Mouse (Mus musculus): Measurements from ENCODE around the gene Nostrin. TPM values are rescaled to one million over a fixed set of nuclear protein-coding genes. Genes with fewer than 3 reads are reported as not detected.

The Nostrin gene
- polyA plus RNA-seq (2012; fragmentation: generic; extraction: Trizol): 0.13 TPM

DNA sequence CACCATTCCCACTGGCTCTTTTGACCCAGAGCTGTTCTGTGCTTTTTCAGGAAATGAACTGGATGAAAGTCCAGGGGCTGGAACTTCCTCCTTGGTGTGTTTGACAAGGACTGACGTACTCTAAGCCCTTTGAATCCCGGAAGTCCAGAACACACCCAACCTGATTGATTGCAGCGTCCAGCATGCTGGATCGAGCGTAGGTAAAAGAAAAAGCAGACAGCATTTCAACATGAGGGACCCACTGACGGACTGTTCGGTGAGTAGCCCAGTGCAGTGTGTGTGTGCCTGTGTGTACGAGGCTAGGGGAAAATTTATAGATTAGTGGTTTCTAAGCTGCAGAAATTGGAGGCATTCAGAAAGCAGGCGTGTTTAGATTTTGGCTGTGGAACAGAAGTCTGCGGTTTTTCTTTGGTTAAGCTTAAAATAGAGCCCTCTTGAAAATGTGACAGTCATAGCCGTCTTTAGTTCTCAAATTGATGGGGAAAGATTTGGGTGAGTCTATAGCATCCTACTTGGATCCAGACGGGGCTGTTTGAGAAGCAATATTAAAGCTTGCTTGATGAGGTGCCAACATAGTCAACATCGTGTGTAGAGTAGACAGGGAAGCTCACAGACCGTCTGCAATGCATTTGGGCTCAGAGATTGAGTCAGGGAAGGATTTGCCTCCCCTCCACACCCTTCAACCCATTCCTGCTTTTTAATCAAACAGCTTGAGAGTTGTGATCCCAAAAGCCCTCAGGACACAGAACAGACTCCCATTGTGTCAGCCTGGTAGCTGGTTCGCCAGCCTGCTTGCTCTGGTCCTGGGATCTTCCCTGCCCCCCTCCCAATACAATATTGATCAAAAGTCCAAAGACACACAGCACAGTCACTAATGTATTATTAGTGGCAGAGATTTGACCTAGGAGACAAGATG, at the start of gene Nostrin:
Gene Nostrin (plus strand): TSS at position 140 of the 916 bp plus-strand sequence.
- TF ChIP-seq SRF (IDR thresholded peaks at IDR 0.05; ENCODE audit: control insufficient read depth, insufficient read length, low read depth) (no peak), POLR2AphosphoS2 (IDR thresholded peaks at IDR 0.05; ENCODE audit: insufficient read length, low read depth) (no peak), POLR2A (IDR thresholded peaks at IDR 0.05; ENCODE audit: insufficient read length, low read depth) (no peak), CEBPB (IDR thresholded peaks at IDR 0.05; ENCODE audit: insufficient read depth, poor library complexity, severe bottlenecking) (no peak), MAX (IDR thresholded peaks at IDR 0.05; ENCODE audit: low read depth) (no peak), MYOD1 (IDR thresholded peaks at IDR 0.05; ENCODE audit: control insufficient read depth in 1 of 3, insufficient read length in 2 of 3, low read depth in 2 of 3) (no peak), USF1 (IDR thresholded peaks at IDR 0.05; ENCODE audit: low read depth) (no peak), REST (IDR thresholded peaks at IDR 0.05; ENCODE audit: insufficient read depth, insufficient read length) (no peak), E2F4 (IDR thresholded peaks at IDR 0.05; ENCODE audit: insufficient read depth) (no peak), TCF3 (IDR thresholded peaks at IDR 0.05; ENCODE audit: insufficient read length, low read depth) (no peak), MYOG (IDR thresholded peaks at IDR 0.05; ENCODE audit: control insufficient read depth in 1 of 3, insufficient read depth in 1 of 3, insufficient read length in 2 of 3, low read depth in 2 of 3) (no peak), TCF12 (IDR thresholded peaks at IDR 0.05; ENCODE audit: insufficient read depth, poor library complexity, severe bottlenecking) (no peak)
- Histone ChIP-seq H3ac (ENCODE audit: control insufficient read depth, insufficient read length) (no peak within 1 kb of the TSS), H3K27me3 (ENCODE audit: control insufficient read depth, insufficient read depth, insufficient read length) (no peaks in the 10 kb centered on the region), H3K4me2 (ENCODE audit: low read depth) (peak within 1 kb of the TSS; percentile 40), H3K4me3 (no peak within 1 kb of the TSS), H3K79me2 (ENCODE audit: control insufficient read depth, insufficient read depth) (no peaks in the 10 kb centered on the region), H3K36me3 (ENCODE audit: control insufficient read depth, insufficient read depth) (no peaks in the 10 kb centered on the region)

DNA sequence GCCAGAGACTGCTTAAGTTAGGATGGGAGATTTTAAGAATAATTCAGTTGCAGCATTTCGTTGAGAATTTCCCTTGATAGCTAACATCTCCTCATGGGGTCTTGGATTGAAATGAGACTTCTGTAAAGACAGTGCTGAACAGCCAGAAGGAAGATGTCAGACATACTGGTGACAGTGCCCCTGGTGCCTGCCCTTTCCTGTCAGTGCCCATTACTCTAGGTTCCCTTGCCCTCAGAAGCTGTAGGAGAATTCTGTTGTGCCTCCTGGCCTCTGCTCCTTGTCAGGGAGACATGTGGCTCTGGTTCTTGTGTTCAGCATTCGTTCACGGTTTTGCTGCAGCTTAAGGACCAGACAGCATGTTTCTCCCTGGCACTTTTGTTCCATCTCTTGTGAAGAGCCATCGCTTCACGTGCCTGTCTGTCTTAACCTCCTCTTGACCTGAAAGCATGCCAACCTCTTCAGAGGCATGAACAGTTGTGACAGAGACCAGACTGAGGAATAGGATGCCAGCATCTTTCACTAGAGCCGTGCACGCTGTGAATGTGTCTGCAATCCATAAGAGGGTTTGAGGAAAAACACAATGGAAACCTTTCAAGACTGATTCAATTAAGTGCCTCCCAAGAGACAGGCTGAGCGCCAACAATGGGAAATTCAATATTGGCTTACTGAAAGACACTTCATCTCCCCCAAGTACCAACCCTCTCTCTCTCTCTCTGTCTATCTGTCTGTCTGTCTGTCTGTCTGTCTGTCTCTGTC, 48.9 kb upstream of the Nostrin start:
- TF ChIP-seq REST (IDR thresholded peaks at IDR 0.05; ENCODE audit: insufficient read depth, insufficient read length) (no peak), E2F4 (IDR thresholded peaks at IDR 0.05; ENCODE audit: insufficient read depth) (no peak), TCF12 (IDR thresholded peaks at IDR 0.05; ENCODE audit: insufficient read depth, poor library complexity, severe bottlenecking) (no peak), MYOD1 (IDR thresholded peaks at IDR 0.05; ENCODE audit: control insufficient read depth in 1 of 3, insufficient read length in 2 of 3, low read depth in 2 of 3) (no peak)
- Histone ChIP-seq H3ac (ENCODE audit: control insufficient read depth, insufficient read length) (no peak overlapping the region), H3K27me3 (ENCODE audit: control insufficient read depth, insufficient read depth, insufficient read length) (no peaks in the 10 kb centered on the region), H3K36me3 (ENCODE audit: control insufficient read depth, insufficient read depth) (peaks cover 24% of the 10 kb centered on the region), H3K4me2 (ENCODE audit: low read depth) (no peak overlapping the region), H3K4me3 (no peak overlapping the region), H3K79me2 (ENCODE audit: control insufficient read depth, insufficient read depth) (no peaks in the 10 kb centered on the region)

DNA sequence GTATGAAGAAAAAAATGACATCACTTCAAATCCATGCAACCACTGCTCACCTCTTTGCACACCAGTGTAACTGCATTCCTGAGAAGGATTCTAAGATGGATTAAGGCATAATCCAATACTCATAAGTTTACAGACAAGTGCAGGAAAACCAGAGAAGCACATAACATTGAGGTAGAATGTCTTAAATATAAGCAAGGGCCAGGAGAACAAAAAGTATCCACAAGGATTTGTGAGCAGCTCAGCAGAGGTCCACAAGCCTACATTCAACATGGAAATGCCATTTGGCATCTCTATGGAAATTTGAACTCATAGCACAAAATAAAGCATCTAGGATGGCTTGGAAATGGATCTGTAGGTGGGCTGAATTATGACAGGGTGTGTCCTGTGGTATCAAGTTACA, 39.8 kb upstream of the Nostrin start:
- H3K4me3 ChIP-seq: no peak overlapping the region
- no peak overlapping the region for H3ac ChIP-seq (ENCODE audit: control insufficient read depth, insufficient read length)
- H3K79me2 ChIP-seq (ENCODE audit: control insufficient read depth, insufficient read depth): no peaks in the 10 kb centered on the region
- no peak for TF ChIP-seq MYOG (IDR thresholded peaks at IDR 0.05; ENCODE audit: control insufficient read depth in 1 of 3, insufficient read depth in 1 of 3, insufficient read length in 2 of 3, low read depth in 2 of 3)
- H3K36me3 ChIP-seq (ENCODE audit: control insufficient read depth, insufficient read depth): peaks cover 5% of the 10 kb centered on the region
- no peaks in the 10 kb centered on the region for H3K27me3 ChIP-seq (ENCODE audit: control insufficient read depth, insufficient read depth, insufficient read length)
- no peak overlapping the region for H3K4me2 ChIP-seq (ENCODE audit: low read depth)

DNA sequence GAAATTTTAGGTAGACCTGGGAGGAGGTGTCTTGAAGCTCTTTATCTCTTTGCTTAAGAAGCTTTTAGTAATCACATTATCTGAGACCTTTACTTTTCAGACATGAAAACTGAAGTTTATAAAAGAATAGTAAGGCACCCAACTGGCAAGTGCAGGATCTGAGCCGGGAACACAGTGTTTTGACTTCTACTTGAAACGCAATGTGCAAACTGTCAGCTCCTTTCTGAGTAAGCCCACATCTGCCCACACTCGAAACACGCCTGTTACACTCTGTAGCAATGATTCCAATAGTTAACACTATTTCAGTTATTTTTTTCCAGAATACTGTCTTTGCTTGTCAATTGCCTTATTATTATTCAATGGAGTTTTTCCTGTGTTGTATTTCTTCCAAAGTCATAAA, 38.8 kb upstream of the Nostrin start:
- peaks cover 5% of the 10 kb centered on the region for H3K36me3 ChIP-seq (ENCODE audit: control insufficient read depth, insufficient read depth)
- no peaks in the 10 kb centered on the region for H3K27me3 ChIP-seq (ENCODE audit: control insufficient read depth, insufficient read depth, insufficient read length)
- H3K79me2 ChIP-seq (ENCODE audit: control insufficient read depth, insufficient read depth): no peaks in the 10 kb centered on the region
- TF ChIP-seq MYOD1 (IDR thresholded peaks at IDR 0.05; ENCODE audit: control insufficient read depth in 1 of 3, insufficient read length in 2 of 3, low read depth in 2 of 3): no peak
- no peak for TF ChIP-seq MAX (IDR thresholded peaks at IDR 0.05; ENCODE audit: low read depth)
- no peak for TF ChIP-seq POLR2A (IDR thresholded peaks at IDR 0.05; ENCODE audit: insufficient read length, low read depth)
- no peak for TF ChIP-seq CEBPB (IDR thresholded peaks at IDR 0.05; ENCODE audit: insufficient read depth, poor library complexity, severe bottlenecking)
- TF ChIP-seq E2F4 (IDR thresholded peaks at IDR 0.05; ENCODE audit: insufficient read depth): no peak
- TF ChIP-seq MYOG (IDR thresholded peaks at IDR 0.05; ENCODE audit: control insufficient read depth in 1 of 3, insufficient read depth in 1 of 3, insufficient read length in 2 of 3, low read depth in 2 of 3): no peak
- no peak for TF ChIP-seq REST (IDR thresholded peaks at IDR 0.05; ENCODE audit: insufficient read depth, insufficient read length)
- TF ChIP-seq SRF (IDR thresholded peaks at IDR 0.05; ENCODE audit: control insufficient read depth, insufficient read length, low read depth): no peak
- TF ChIP-seq TCF3 (IDR thresholded peaks at IDR 0.05; ENCODE audit: insufficient read length, low read depth): no peak
- TF ChIP-seq POLR2AphosphoS2 (IDR thresholded peaks at IDR 0.05; ENCODE audit: insufficient read length, low read depth): no peak
- TF ChIP-seq USF1 (IDR thresholded peaks at IDR 0.05; ENCODE audit: low read depth): no peak
- TF ChIP-seq TCF12 (IDR thresholded peaks at IDR 0.05; ENCODE audit: insufficient read depth, poor library complexity, severe bottlenecking): no peak
- H3ac ChIP-seq (ENCODE audit: control insufficient read depth, insufficient read length): no peak overlapping the region
- H3K4me2 ChIP-seq (ENCODE audit: low read depth): no peak overlapping the region
- no peak overlapping the region for H3K4me3 ChIP-seq

Data from myocyte (in vitro differentiated cells).